15 mouse cellular contexts compared by ENCODE assay signal in the genomic region with DNA sequence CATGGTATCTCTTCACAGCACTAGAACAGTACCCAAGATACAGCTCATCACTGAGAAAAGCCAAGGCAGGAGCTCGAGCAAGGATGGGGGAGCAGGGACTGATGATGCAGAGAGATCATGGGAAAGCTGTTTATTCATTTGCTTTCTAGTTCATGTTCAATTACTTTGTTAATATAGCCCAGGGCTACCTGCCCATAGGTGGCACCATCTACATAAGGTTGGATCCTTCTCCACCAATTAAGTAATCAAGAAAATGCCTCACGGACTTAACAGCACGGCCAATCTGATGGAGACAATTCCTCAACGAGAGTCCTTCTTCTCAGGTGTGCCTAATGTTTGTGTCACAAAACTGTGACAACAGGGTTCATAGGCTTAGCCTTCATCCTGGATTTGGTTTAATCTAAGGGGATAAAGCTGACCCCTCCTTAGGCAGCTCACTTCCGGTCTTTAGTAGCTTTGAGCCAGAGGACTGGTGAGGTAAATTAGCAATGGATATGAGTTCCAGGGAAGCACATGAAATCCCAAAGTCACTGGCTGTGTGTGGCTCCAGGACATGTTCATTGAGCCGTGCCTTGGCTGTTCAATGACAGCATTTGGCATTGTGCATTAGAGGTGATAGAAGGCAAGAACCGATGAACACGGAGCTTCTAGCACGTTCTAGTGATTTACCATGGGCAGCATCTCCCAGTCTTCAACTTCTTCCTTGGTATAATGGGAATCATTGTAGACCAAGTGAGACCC. TPM values are rescaled to one million over a fixed set of nuclear protein-coding genes. Genes with fewer than 3 reads are reported as not detected.
DNase-seq lines count a peak whose midpoint lies in the region; ATAC-seq and TF ChIP-seq lines count a peak whose summit lies in the region.
"Had no signal": no experiment of that assay in that cellular context is flagged by ENCODE, and none has a peak within 500 bp of the region (broad histone marks: within the 10 kb centered on the region; RNA-seq: fewer than 3 reads in every experiment).

No protein-coding gene starts in this region.

- H3K27me3 ChIP-seq in forebrain, postnatal 0 days (ENCODE audit: insufficient read depth, low read length): no peaks in the 10 kb centered on the region
- no peaks in the 10 kb centered on the region for H3K27me3 ChIP-seq in forebrain, embryonic 16.5 days (replicated peaks; ENCODE audit: control insufficient read depth, insufficient read depth, low read length)
- H3K27me3 ChIP-seq in kidney, embryonic 14.5 days (ENCODE audit: control insufficient read depth, insufficient read depth, low read length): no peaks in the 10 kb centered on the region
- H3K27me3 ChIP-seq: forebrain, embryonic 13.5 days had no signal

- no peak for DNase-seq in forebrain, postnatal 0 days
- peak; percentile 71 for DNase-seq in kidney, adult 18-20 months
- peak; percentile 25 for DNase-seq in 3T3-L1 (ENCODE audit: low read depth, low spot score)
- peak; percentile 64 for DNase-seq in kidney, postnatal 10 days
- DNase-seq in c-Kit-positive CD71-positive TER-119-positive erythroid progenitor cells, embryonic 14.5 days (ENCODE audit: low spot score): no peak
- no peak for DNase-seq in gastrocnemius, postnatal 4 days (ENCODE audit: low spot score in 2 of 2)
- DNase-seq: adrenal gland, adult 2 months; gastrocnemius, postnatal 36 days had no signal

- H3K9me3 ChIP-seq in forebrain, postnatal 0 days (ENCODE audit: low read length): no peaks in the 10 kb centered on the region
- H3K9me3 ChIP-seq in forebrain, embryonic 16.5 days (ENCODE audit: control insufficient read depth, low read length): 0 out of 2 replicates have a peak, but pooled peaks cover 6% of the 10 kb centered on the region
- no peaks in the 10 kb centered on the region for H3K9me3 ChIP-seq in kidney, embryonic 14.5 days (ENCODE audit: control insufficient read depth, low read length)
- H3K9me3 ChIP-seq: limb, embryonic 10.5 days had no signal

- H3K4me1 ChIP-seq in forebrain, postnatal 0 days (ENCODE audit: insufficient read depth): no peaks in the 10 kb centered on the region
- no peaks in the 10 kb centered on the region for H3K4me1 ChIP-seq in forebrain, embryonic 16.5 days (replicated peaks; ENCODE audit: control insufficient read depth, insufficient read depth, low read length)
- H3K4me1 ChIP-seq in kidney, embryonic 14.5 days (ENCODE audit: control insufficient read depth, insufficient read depth, low read length): no peaks in the 10 kb centered on the region
- H3K4me1 ChIP-seq: forebrain, embryonic 13.5 days; limb, embryonic 10.5 days; megakaryocyte, embryonic 14.5 days had no signal

- H3K9ac ChIP-seq in forebrain, postnatal 0 days: no peak overlapping the region
- H3K9ac ChIP-seq in forebrain, embryonic 16.5 days (replicated peaks; ENCODE audit: low read depth, low read length): no peak overlapping the region
- no peak overlapping the region for H3K9ac ChIP-seq in kidney, embryonic 14.5 days (ENCODE audit: low read depth, low read length)
- H3K9ac ChIP-seq: forebrain, embryonic 13.5 days; liver, embryonic 14.5 days had no signal

- peak; percentile 42; the same call in 1 of the 2 replicates for TF ChIP-seq CTCF in forebrain, postnatal 0 days (IDR thresholded peaks at IDR 0.05; ENCODE audit: low read depth)

- H3K36me3 ChIP-seq in forebrain, postnatal 0 days (ENCODE audit: insufficient read depth): peaks cover 10% of the 10 kb centered on the region; the same call in 1 of the 2 replicates
- H3K36me3 ChIP-seq in forebrain, embryonic 16.5 days (ENCODE audit: control insufficient read depth, insufficient read depth): no peaks in the 10 kb centered on the region
- H3K36me3 ChIP-seq in kidney, embryonic 14.5 days (ENCODE audit: control insufficient read depth, insufficient read depth, low read length): no peaks in the 10 kb centered on the region
- H3K36me3 ChIP-seq: limb, embryonic 10.5 days had no signal

- no peak for ATAC-seq in forebrain, postnatal 0 days
- no peak for ATAC-seq in forebrain, embryonic 16.5 days
- no peak for ATAC-seq in kidney, embryonic 14.5 days (ENCODE audit: low FRiP score, low TSS enrichment)
- ATAC-seq: forebrain, embryonic 13.5 days; inflammation-experienced regulatory T-cells, adult 6 months had no signal

- 84% methylated on average over 9 of the region's 9 CpGs for WGBS in forebrain, postnatal 0 days
- WGBS in forebrain, embryonic 16.5 days: 87% methylated on average over 9 of the region's 9 CpGs
- 83% methylated on average over 9 of the region's 9 CpGs for WGBS in kidney, embryonic 14.5 days

- H3K27ac ChIP-seq in forebrain, postnatal 0 days (ENCODE audit: low read depth, low read length): no peak overlapping the region
- H3K27ac ChIP-seq in forebrain, embryonic 16.5 days (ENCODE audit: low read length): no peak overlapping the region
- no peak overlapping the region for H3K27ac ChIP-seq in kidney, embryonic 14.5 days (ENCODE audit: low read depth, low read length)
- H3K27ac ChIP-seq: forebrain, embryonic 13.5 days; limb, embryonic 10.5 days; liver, embryonic 14.5 days had no signal

- no peak overlapping the region for H3K4me3 ChIP-seq in forebrain, postnatal 0 days (ENCODE audit: low read depth, low read length)
- no peak overlapping the region for H3K4me3 ChIP-seq in forebrain, embryonic 16.5 days (replicated peaks; ENCODE audit: low read length)
- H3K4me3 ChIP-seq in kidney, embryonic 14.5 days (ENCODE audit: low read length): no peak overlapping the region
- H3K4me3 ChIP-seq: forebrain, embryonic 13.5 days; limb, embryonic 10.5 days; megakaryocyte, embryonic 14.5 days had no signal

- H3K4me2 ChIP-seq in forebrain, postnatal 0 days (ENCODE audit: low read depth): no peak overlapping the region
- H3K4me2 ChIP-seq in forebrain, embryonic 16.5 days (ENCODE audit: low read length): no peak overlapping the region
- H3K4me2 ChIP-seq in kidney, embryonic 14.5 days (replicated peaks; ENCODE audit: low read depth, low read length): no peak overlapping the region
- H3K4me2 ChIP-seq: forebrain, embryonic 13.5 days had no signal

RNA-seq across cellular contexts. Expression of gene Fbxo7, which starts 53.4 kb away (rescaled TPM):
- 10.0 and 15.0 TPM in 2 replicates for total RNA-seq in forebrain, postnatal 0 days (2014; rRNA removed)
- polyA plus RNA-seq in forebrain, postnatal 0 days (2015; fragmentation: Nextera tagmentation; extraction: Ambion mirVana): 20.5 and 23.2 TPM in 2 replicates
- polyA plus RNA-seq in forebrain, embryonic 16.5 days (2015; fragmentation: Nextera tagmentation; extraction: Ambion mirVana): 14.9 and 16.2 TPM in 2 replicates
- polyA plus RNA-seq in kidney, embryonic 14.5 days (2014; fragmentation: Nextera tagmentation; extraction: Ambion mirVana): 25.9 and 33.3 TPM in 2 replicates
- total RNA-seq in gastrocnemius, postnatal 4 days (2021): 10 to 100 TPM; 13.1 to 15.4 TPM

Comparison
In these comparisons a context has a peak if more than half of its experiments do, and no peak if none do; other contexts are left out.
1. DNase-seq: peak in kidney, adult 18-20 months (single experiment), 3T3-L1 (single experiment) and kidney, postnatal 10 days (single experiment); none in forebrain, postnatal 0 days (single experiment), c-Kit-positive CD71-positive TER-119-positive erythroid progenitor cells, embryonic 14.5 days (single experiment) and gastrocnemius, postnatal 4 days (0 of 2).